Mouse (Mus musculus) spleen, adult 2 months (tissue): Measurements from ENCODE around the gene Mfsd12. TPM values are rescaled to one million over a fixed set of nuclear protein-coding genes. Genes with fewer than 3 reads are reported as not detected.
A peak's percentile ranks its signal among the peaks of the same experiment; 100 is the strongest.

Source experiments
- DNase-seq, 2 experiments: peaks; one replicate each; pipeline versions ENCODE4 v3.0.0 to v3.0.0-alpha.2; 2012 to 2021; ENCODE audit warnings: low spot score in 2 of 2, low read depth in 1 of 2
- H3K27ac ChIP-seq: fragments of 200-500 bp; 2 replicates; pipeline ENCODE4 v1.5.1; 2012; ENCODE audit warnings: low read length, inconsistent platforms; ENCODE audit not compliant: insufficient read depth
- H3K27me3 ChIP-seq: fragments of 200-500 bp; 2 replicates; pipeline ENCODE4 v1.6.1; 2012; ENCODE audit warnings: mild to moderate bottlenecking, moderate library complexity, low read length, inconsistent platforms; ENCODE audit not compliant: control insufficient read depth, insufficient read depth
- H3K36me3 ChIP-seq: fragments of 200-500 bp; 2 replicates; pipeline ENCODE4 v1.6.1; 2012; ENCODE audit warnings: mild to moderate bottlenecking, low read length, inconsistent platforms; ENCODE audit not compliant: control insufficient read depth, insufficient read depth
- H3K4me1 ChIP-seq: fragments of 200-500 bp; 2 replicates; pipeline ENCODE4 v1.6.1; 2011; ENCODE audit warnings: inconsistent platforms; ENCODE audit not compliant: control insufficient read depth, insufficient read depth, insufficient read length
- H3K4me3 ChIP-seq: fragments of 200-500 bp; 2 replicates; pipeline ENCODE4 v1.5.1; 2011; ENCODE audit warnings: mild to moderate bottlenecking, inconsistent platforms; ENCODE audit not compliant: insufficient read depth, insufficient read length; ENCODE audit errors: extremely low read depth
- CTCF ChIP-seq: fragments of 200-500 bp; IDR thresholded peaks from 2 replicates; pipeline ENCODE4 v1.5.1; 2011; ENCODE audit warnings: mild to moderate bottlenecking, inconsistent platforms; ENCODE audit not compliant: insufficient read depth, insufficient read length, insufficient replicate concordance; ENCODE audit errors: extremely low read depth
- POLR2A ChIP-seq: fragments of 200-500 bp; IDR thresholded peaks from 2 replicates; pipeline ENCODE4 v1.6.1; 2011; ENCODE audit warnings: low read depth, low read length, inconsistent platforms
- WGBS: fragments of 180-500 bp; shearing (Covaris S2); methylation state at CpG from one replicate; pipeline ENCODE4 v1.1.7; 2018; 5-methylcytosine and 5-hydroxymethylcytosine counted together
- polyA plus RNA-seq: library from polyadenylated mRNA; depleted of rRNA; stranded (reverse); fragments of >200 nt; gene quantifications from 2 replicates; pipeline ENCODE4 v1.2.3, GENCODE M21; 2012

Mfsd12 gene
- polyA plus RNA-seq, 1 experiment: 20.2 TPM

- WGBS: 92% methylated on average over 5 of the region's 5 CpGs
- Histone ChIP-seq H3K4me1 (peaks cover 16% of the 10 kb centered on the region; the same call in 1 of the 2 replicates), H3K27ac (no peak within 1 kb of the TSS), H3K4me3 (no peak within 1 kb of the TSS), H3K27me3 (no peaks in the 10 kb centered on the region), H3K36me3 (peaks cover 14% of the 10 kb centered on the region)
- TF ChIP-seq POLR2A (no peak), CTCF (no peak)
- DNase-seq: no peak
Observed at GRCm38 (mm10) chr10:81388505-81389055, 31.3 kb downstream of the Mfsd12 start, which contains the start of gene Gm48552. TSS of gene Gm48552 (plus strand) at chr10:81389005.

- WGBS: 88% methylated on average over 3 of the region's 3 CpGs
- no peak for DNase-seq
- Histone ChIP-seq H3K4me3 (no peak overlapping the region), H3K27me3 (no peaks in the 10 kb centered on the region), H3K36me3 (peaks cover 14% of the 10 kb centered on the region), H3K27ac (no peak overlapping the region), H3K4me1 (peaks cover 19% of the 10 kb centered on the region; the same call in 1 of the 2 replicates)
- no peak for TF ChIP-seq CTCF
- TF ChIP-seq POLR2A: no peak
Observed at GRCm38 (mm10) chr10:81389373-81389772, 32.1 kb downstream of the Mfsd12 start.

GRCm38 (mm10) chr10:81389801-81390677 lies 32.7 kb downstream of the Mfsd12 start:
- Histone ChIP-seq H3K4me1 (peaks cover 17% of the 10 kb centered on the region; the same call in 1 of the 2 replicates), H3K4me3 (no peak overlapping the region), H3K27ac (no peak overlapping the region), H3K36me3 (peaks cover 14% of the 10 kb centered on the region), H3K27me3 (no peaks in the 10 kb centered on the region)
- peak in 1 of 2 experiments; percentile 66 for DNase-seq
- 58% methylated on average over 23 of the region's 23 CpGs for WGBS
- TF ChIP-seq CTCF (peak; percentile 90), POLR2A (no peak)

GRCm38 (mm10) chr10:81390678-81390965 lies 33.3 kb downstream of the Mfsd12 start:
- H3K36me3 ChIP-seq: peaks cover 14% of the 10 kb centered on the region
- TF ChIP-seq CTCF: no peak
- TF ChIP-seq POLR2A: no peak
- H3K27ac ChIP-seq: no peak overlapping the region
- no peaks in the 10 kb centered on the region for H3K27me3 ChIP-seq
- WGBS: 92% methylated on average over 13 of the region's 13 CpGs
- no peak for DNase-seq
- peaks cover 13% of the 10 kb centered on the region; the same call in 1 of the 2 replicates for H3K4me1 ChIP-seq
- H3K4me3 ChIP-seq: no peak overlapping the region

- TF ChIP-seq CTCF (no peak), POLR2A (no peak)
- Histone ChIP-seq H3K27ac (no peak overlapping the region), H3K36me3 (peaks cover 9% of the 10 kb centered on the region), H3K4me3 (no peak overlapping the region), H3K4me1 (peaks cover 13% of the 10 kb centered on the region; the same call in 1 of the 2 replicates), H3K27me3 (no peaks in the 10 kb centered on the region)
- 82% methylated on average over 6 of the region's 6 CpGs for WGBS
- no peak for DNase-seq
Observed at GRCm38 (mm10) chr10:81392270-81392669, 35.0 kb downstream of the Mfsd12 start.

GRCm38 (mm10) chr10:81392781-81393185 lies 35.5 kb downstream of the Mfsd12 start, which contains the start of gene Smim24:
TSS of gene Smim24 (plus strand) at chr10:81393051.
- Histone ChIP-seq H3K4me1 (peaks cover 13% of the 10 kb centered on the region; the same call in 1 of the 2 replicates), H3K4me3 (peak within 1 kb of the TSS; percentile 56), H3K36me3 (peaks cover 4% of the 10 kb centered on the region), H3K27ac (peak within 1 kb of the TSS; percentile 20; the same call in 1 of the 2 replicates), H3K27me3 (no peaks in the 10 kb centered on the region)
- no peak for DNase-seq
- WGBS: 40% methylated on average over 14 of the region's 14 CpGs
- no peak for TF ChIP-seq CTCF
